Mouse (Mus musculus): ENCODE data around the gene 4930564D02Rik.

- TF ChIP-seq CTCF (IDR thresholded peaks at IDR 0.05; ENCODE audit: low read depth) (no peak), EP300 (IDR thresholded peaks at IDR 0.05; ENCODE audit: low read depth) (no peak)
Measured at GRCm38 (mm10) chr3:105037240-105037770, 29.3 kb upstream of the 4930564D02Rik start.
